Mouse (Mus musculus) midbrain, embryonic 14.5 days (tissue): ENCODE data around the gene Clcn2. TPM values are rescaled to one million over a fixed set of nuclear protein-coding genes. Genes with fewer than 3 reads are reported as not detected.

Experiments used
- ATAC-seq: fragments of 200-750 bp; cut with Nextera tagmentation; 2 replicates; pipeline ENCODE4 v1.8.0; 2017; ENCODE audit warnings: moderate number of reproducible peaks, moderate library complexity; ENCODE audit not compliant: low FRiP score, low TSS enrichment
- DNase-seq: peaks from one replicate; pipeline ENCODE4 v3.0.0-alpha.2; 2015
- H3K27ac ChIP-seq: fragments of 300-500 bp; sonication (generic); replicated peaks from 2 replicates; pipeline ENCODE4 v1.5.1; 2014; ENCODE audit warnings: mild to moderate bottlenecking, low read depth, low read length, moderate library complexity
- H3K27me3 ChIP-seq: fragments of 300-500 bp; sonication (generic); 2 replicates; pipeline ENCODE4 v1.6.1; 2014; ENCODE audit warnings: low read length, control low read depth, mixed read lengths; ENCODE audit not compliant: control insufficient read depth, insufficient read depth
- H3K36me3 ChIP-seq: fragments of 300-500 bp; sonication (generic); 2 replicates; pipeline ENCODE4 v1.6.1; 2014; ENCODE audit warnings: low read length, control low read depth; ENCODE audit not compliant: control insufficient read depth, insufficient read depth
- H3K4me1 ChIP-seq: fragments of 300-500 bp; sonication (generic); 2 replicates; pipeline ENCODE4 v1.6.1; 2014; ENCODE audit warnings: mild to moderate bottlenecking, antibody characterized with exemption, low read length, control low read depth; ENCODE audit not compliant: control insufficient read depth, insufficient read depth
- H3K4me2 ChIP-seq: fragments of 300-500 bp; sonication (generic); 2 replicates; pipeline ENCODE4 v1.6.1; 2014; ENCODE audit warnings: mild to moderate bottlenecking, low read length, moderate library complexity
- H3K4me3 ChIP-seq: fragments of 300-500 bp; sonication (generic); replicated peaks from 2 replicates; pipeline ENCODE4 v1.5.1; 2014; ENCODE audit warnings: low read depth, low read length
- H3K9ac ChIP-seq: fragments of 300-500 bp; sonication (generic); replicated peaks from 2 replicates; pipeline ENCODE4 v1.6.1; 2014; ENCODE audit warnings: mild to moderate bottlenecking, low read length, moderate library complexity
- H3K9me3 ChIP-seq: fragments of 300-500 bp; sonication (generic); 2 replicates; pipeline ENCODE4 v1.6.1; 2016; ENCODE audit warnings: low read length, control low read depth, mixed read lengths; ENCODE audit not compliant: control insufficient read depth
- WGBS: fragments of 180-500 bp; shearing (Covaris S2); extraction: QIAGEN DNeasy Blood & Tissue Kit; methylation state at CpG from one replicate; pipeline ENCODE4 v1.1.7; 2014; 5-methylcytosine and 5-hydroxymethylcytosine counted together
- polyA plus RNA-seq: library from polyadenylated mRNA; unstranded; fragments of >200 nt; fragmentation: Nextera tagmentation; extraction: Ambion mirVana; gene quantifications from 2 replicates; pipeline ENCODE4 v1.2.1, GENCODE M21; 2014

Gene Clcn2
- polyA plus RNA-seq, 1 experiment from 2014 or later: 27.2 TPM

- H3K27ac ChIP-seq: no peak overlapping the region
- no peaks in the 10 kb centered on the region for H3K9me3 ChIP-seq
- ATAC-seq (no peak), DNase-seq (no peak)
- WGBS: 92% methylated on average over 3 of the region's 3 CpGs
- peaks cover 63% of the 10 kb centered on the region for H3K36me3 ChIP-seq
- H3K4me2 ChIP-seq: no peak overlapping the region
- H3K4me3 ChIP-seq: no peak overlapping the region
- no peak overlapping the region for H3K9ac ChIP-seq
- peaks cover 20% of the 10 kb centered on the region for H3K4me1 ChIP-seq
- no peaks in the 10 kb centered on the region for H3K27me3 ChIP-seq
Measured at GRCm38 (mm10) chr16:20690774-20691173, 26.8 kb downstream of the Clcn2 start.

GRCm38 (mm10) chr16:20677974-20678675, 39.4 kb downstream of the Clcn2 start:
- 89% methylated on average over 10 of the region's 10 CpGs for WGBS
- Histone ChIP-seq H3K36me3 (peaks cover 84% of the 10 kb centered on the region), H3K27ac (no peak overlapping the region), H3K4me1 (peaks cover 11% of the 10 kb centered on the region), H3K9ac (no peak overlapping the region), H3K4me2 (no peak overlapping the region), H3K9me3 (no peaks in the 10 kb centered on the region), H3K27me3 (no peaks in the 10 kb centered on the region), H3K4me3 (no peak overlapping the region)
- DNase-seq: peak; percentile 38
- ATAC-seq: no peak

- Histone ChIP-seq H3K4me3 (no peak overlapping the region), H3K4me2 (no peak overlapping the region), H3K27ac (no peak overlapping the region), H3K9ac (no peak overlapping the region), H3K4me1 (peaks cover 11% of the 10 kb centered on the region), H3K9me3 (no peaks in the 10 kb centered on the region), H3K36me3 (peaks cover 76% of the 10 kb centered on the region), H3K27me3 (no peaks in the 10 kb centered on the region)
- ATAC-seq (no peak), DNase-seq (no peak)
- 86% methylated on average over 5 of the region's 5 CpGs for WGBS
Measured at GRCm38 (mm10) chr16:20677380-20677779, 40.2 kb downstream of the Clcn2 start.

GRCm38 (mm10) chr16:20676702-20677101, 40.8 kb downstream of the Clcn2 start:
- Histone ChIP-seq H3K9ac (no peak overlapping the region), H3K4me2 (no peak overlapping the region), H3K4me1 (peaks cover 11% of the 10 kb centered on the region), H3K9me3 (no peaks in the 10 kb centered on the region), H3K27ac (no peak overlapping the region), H3K27me3 (no peaks in the 10 kb centered on the region), H3K4me3 (no peak overlapping the region), H3K36me3 (peaks cover 69% of the 10 kb centered on the region)
- ATAC-seq (no peak), DNase-seq (peak; percentile 24)
- WGBS: 87% methylated on average over 4 of the region's 4 CpGs

GRCm38 (mm10) chr16:20675213-20675612, 42.3 kb downstream of the Clcn2 start:
- Histone ChIP-seq H3K27me3 (no peaks in the 10 kb centered on the region), H3K4me3 (no peak overlapping the region), H3K4me1 (peaks cover 11% of the 10 kb centered on the region), H3K4me2 (no peak overlapping the region), H3K27ac (no peak overlapping the region), H3K9ac (no peak overlapping the region), H3K36me3 (peaks cover 54% of the 10 kb centered on the region), H3K9me3 (no peaks in the 10 kb centered on the region)
- WGBS: 93% methylated on average over 6 of the region's 6 CpGs
- ATAC-seq (no peak), DNase-seq (no peak)

- Histone ChIP-seq H3K4me1 (peaks cover 11% of the 10 kb centered on the region), H3K9ac (peak overlapping the region; percentile 94), H3K4me3 (peak overlapping the region; percentile 93), H3K27me3 (no peaks in the 10 kb centered on the region), H3K27ac (peak overlapping the region; percentile 87; the same call in 1 of the 2 replicates), H3K9me3 (no peaks in the 10 kb centered on the region), H3K36me3 (peaks cover 40% of the 10 kb centered on the region), H3K4me2 (peak overlapping the region; percentile 98)
- DNase-seq: peak; percentile 3
- ATAC-seq: no peak
- 23% methylated on average over 14 of the region's 14 CpGs for WGBS
Measured at GRCm38 (mm10) chr16:20673706-20674303, 43.7 kb downstream of the Clcn2 start.

- Histone ChIP-seq H3K9me3 (no peaks in the 10 kb centered on the region), H3K27me3 (no peaks in the 10 kb centered on the region), H3K4me1 (peaks cover 11% of the 10 kb centered on the region), H3K4me3 (peak overlapping the region; percentile 93), H3K4me2 (peak overlapping the region; percentile 98), H3K27ac (peak overlapping the region; percentile 87), H3K36me3 (peaks cover 34% of the 10 kb centered on the region), H3K9ac (peak overlapping the region; percentile 94)
- WGBS: under 1% methylated on average over 75 of the region's 78 CpGs
- peak; percentile 84 for ATAC-seq
- no peak for DNase-seq
Measured at GRCm38 (mm10) chr16:20672965-20673705, 44.4 kb downstream of the Clcn2 start.

- peaks cover 11% of the 10 kb centered on the region for H3K4me1 ChIP-seq
- H3K36me3 ChIP-seq: peaks cover 27% of the 10 kb centered on the region
- H3K27ac ChIP-seq: peak overlapping the region; percentile 87
- peak overlapping the region; percentile 94 for H3K9ac ChIP-seq
- no peaks in the 10 kb centered on the region for H3K9me3 ChIP-seq
- ATAC-seq: peak; percentile 98
- peak overlapping the region; percentile 93 for H3K4me3 ChIP-seq
- peak overlapping the region; percentile 98 for H3K4me2 ChIP-seq
- peak; percentile 97 for DNase-seq
- under 1% methylated on average over 38 of the region's 38 CpGs for WGBS
- no peaks in the 10 kb centered on the region for H3K27me3 ChIP-seq
Measured at GRCm38 (mm10) chr16:20672500-20672902, 45.0 kb downstream of the Clcn2 start.
